Mouse (Mus musculus) embryonic facial prominence, embryonic 11.5 days (tissue): ENCODE measurements around the gene Vps54. TPM values are rescaled to one million over a fixed set of nuclear protein-coding genes. Genes with fewer than 3 reads are reported as not detected.
A peak's percentile ranks its signal among the peaks of the same experiment; 100 is the strongest.
"Not testable (repeated sequence)": the region's sequence is repeated elsewhere in the genome, so short reads cannot be mapped to it uniquely, and the experiment has no call there.

ENCODE experiments used
- ATAC-seq: fragments of 200-750 bp; cut with Nextera tagmentation; replicated peaks from 2 replicates; pipeline ENCODE4 v1.8.0; 2017; ENCODE audit warnings: low read depth; ENCODE audit not compliant: insufficient number of reproducible peaks, low FRiP score, low TSS enrichment
- DNase-seq: peaks from one replicate; pipeline ENCODE4 v3.0.0-alpha.2; 2015; ENCODE audit warnings: low spot score
- H3K27ac ChIP-seq: fragments of 300-500 bp; sonication (generic); replicated peaks from 2 replicates; pipeline ENCODE4 v1.5.1; 2014; ENCODE audit warnings: mild to moderate bottlenecking, low read depth, low read length, control low read depth
- H3K27me3 ChIP-seq: fragments of 300-500 bp; sonication (generic); 2 replicates; pipeline ENCODE4 v1.6.1; 2014; ENCODE audit warnings: mild to moderate bottlenecking, low read length, moderate library complexity, mixed read lengths; ENCODE audit not compliant: control insufficient read depth, insufficient read depth
- H3K36me3 ChIP-seq: fragments of 300-500 bp; sonication (generic); replicated peaks from 2 replicates; pipeline ENCODE4 v1.6.1; 2014; ENCODE audit warnings: low read depth, mild to moderate bottlenecking, low read length, moderate library complexity, mixed read lengths; ENCODE audit not compliant: control insufficient read depth, insufficient read depth
- H3K4me1 ChIP-seq: fragments of 300-500 bp; sonication (generic); 2 replicates; pipeline ENCODE4 v1.6.1; 2014; ENCODE audit warnings: low read length, mixed read lengths; ENCODE audit not compliant: control insufficient read depth, insufficient read depth
- H3K4me2 ChIP-seq: fragments of 300-500 bp; sonication (generic); 2 replicates; pipeline ENCODE4 v1.6.1; 2014; ENCODE audit warnings: low read depth, mild to moderate bottlenecking, control low read depth, low read length, moderate library complexity
- H3K4me3 ChIP-seq: fragments of 300-500 bp; sonication (generic); 2 replicates; pipeline ENCODE4 v1.5.1; 2014; ENCODE audit warnings: low read depth, low read length, control low read depth
- H3K9ac ChIP-seq: fragments of 300-500 bp; sonication (generic); replicated peaks from 2 replicates; pipeline ENCODE4 v1.6.1; 2014; ENCODE audit warnings: mild to moderate bottlenecking, control low read depth, low read length
- H3K9me3 ChIP-seq: fragments of 300-500 bp; sonication (generic); replicated peaks from 2 replicates; pipeline ENCODE4 v1.6.1; 2016; ENCODE audit warnings: mild to moderate bottlenecking, low read length, inconsistent platforms, mixed read lengths; ENCODE audit not compliant: control insufficient read depth
- WGBS: fragments of 180-500 bp; shearing (Covaris S2); extraction: QIAGEN DNeasy Blood & Tissue Kit; methylation state at CpG from one replicate; pipeline ENCODE4 v1.1.7; 2014; 5-methylcytosine and 5-hydroxymethylcytosine counted together
- polyA plus RNA-seq: library from polyadenylated mRNA; unstranded; fragments of >200 nt; fragmentation: Nextera tagmentation; extraction: Ambion mirVana; gene quantifications from 2 replicates; pipeline ENCODE4 v1.2.1, GENCODE M21; 2014

The Vps54 gene
- polyA plus RNA-seq: 15.1 and 19.5 TPM in 2 replicates

- H3K36me3 ChIP-seq: no peaks in the 10 kb centered on the region
- no peaks in the 10 kb centered on the region for H3K9me3 ChIP-seq
- no peaks in the 10 kb centered on the region for H3K4me1 ChIP-seq
- H3K27me3 ChIP-seq: no peaks in the 10 kb centered on the region
- peak within 1 kb of the TSS; percentile 95 for H3K27ac ChIP-seq
- H3K9ac ChIP-seq: peak within 1 kb of the TSS; percentile 99
- ATAC-seq (peak; percentile 83), DNase-seq (peak; percentile 52)
- peak within 1 kb of the TSS; percentile 96 for H3K4me3 ChIP-seq
- peak within 1 kb of the TSS; percentile 67 for H3K4me2 ChIP-seq
- WGBS: under 1% methylated on average over 37 of the region's 84 CpGs
These were observed at the start of gene Vps54 for GRCm38 (mm10) chr11:21239021-21239661. TSS of gene Vps54 (plus strand) at chr11:21239281.

DNA sequence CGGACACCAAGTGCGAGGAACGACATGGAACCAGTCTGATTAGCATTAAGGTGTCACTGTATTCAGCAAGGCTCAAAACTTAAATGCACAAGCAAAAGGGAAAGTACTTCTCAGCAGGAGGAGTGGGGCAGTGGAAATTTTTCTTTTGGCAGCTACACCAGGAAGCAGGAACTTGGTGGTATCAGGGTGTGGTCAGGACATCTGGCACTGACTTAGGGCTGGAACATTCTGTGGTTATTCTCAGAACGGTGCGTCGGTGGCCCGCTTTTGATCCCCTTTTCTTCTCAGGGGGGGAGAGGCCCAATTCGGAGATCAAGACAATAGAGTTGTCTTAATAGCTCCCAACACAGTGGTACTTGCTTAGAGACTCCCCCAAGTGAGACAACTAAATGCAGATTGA is 47.3 kb upstream of the Vps54 start:
- WGBS: 86% methylated on average over 8 of the region's 8 CpGs

DNA sequence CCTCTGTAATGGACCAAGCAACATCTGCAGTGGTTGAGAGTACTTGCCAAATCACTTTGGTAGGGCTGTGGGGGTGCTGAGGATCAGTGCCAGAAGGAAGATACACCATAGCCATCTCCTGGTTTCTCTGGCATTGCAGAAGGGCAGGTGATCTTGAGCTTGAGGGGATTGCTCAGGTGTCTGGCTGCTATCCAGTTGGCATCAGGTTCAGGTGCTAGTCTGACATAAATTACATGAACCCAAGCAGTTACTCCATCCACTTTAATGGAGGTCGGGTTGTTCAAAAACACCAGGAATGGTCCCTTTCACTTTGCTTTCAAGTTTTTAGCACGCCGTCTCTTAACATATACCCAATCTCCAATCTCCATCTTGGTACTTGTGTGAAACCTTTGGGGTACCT is 44.2 kb upstream of the Vps54 start:
- DNase-seq (no peak), ATAC-seq (no peak)
- H3K4me1 ChIP-seq: no peaks in the 10 kb centered on the region
- H3K9ac ChIP-seq: no peak overlapping the region
- H3K27me3 ChIP-seq: no peaks in the 10 kb centered on the region
- 92% methylated on average over 3 of the region's 3 CpGs for WGBS
- no peaks in the 10 kb centered on the region for H3K9me3 ChIP-seq
- no peak overlapping the region for H3K27ac ChIP-seq
- no peak overlapping the region for H3K4me3 ChIP-seq
- no peaks in the 10 kb centered on the region for H3K36me3 ChIP-seq
- H3K4me2 ChIP-seq: no peak overlapping the region

More for the DNA sequence above, 47.3 kb upstream of the Vps54 start:
- H3K9ac ChIP-seq, H3K27ac ChIP-seq, ATAC-seq, H3K4me3 ChIP-seq, DNase-seq, H3K27me3 ChIP-seq, H3K9me3 ChIP-seq, H3K4me2 ChIP-seq, H3K36me3 ChIP-seq, H3K4me1 ChIP-seq: not testable (repeated sequence)

DNA sequence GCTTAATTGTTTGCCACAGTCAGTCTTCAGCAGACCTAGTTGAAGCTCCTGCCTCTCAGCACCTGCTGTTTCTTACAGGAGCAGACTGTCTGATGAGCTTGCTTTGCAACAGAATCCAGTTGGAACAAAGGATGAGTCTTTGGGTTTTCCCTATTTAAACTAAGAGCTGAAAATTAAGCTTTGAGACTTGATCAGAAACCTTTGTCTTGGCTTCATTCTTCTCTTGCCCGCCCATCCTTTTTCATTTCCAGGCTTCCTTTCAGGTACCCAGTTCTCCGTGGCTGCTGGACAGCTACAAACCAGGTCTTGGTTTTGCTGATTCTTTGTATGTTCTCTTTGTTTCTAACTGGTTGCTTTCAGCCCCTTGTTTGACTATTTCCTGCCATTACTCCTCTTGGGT is 30.0 kb upstream of the Vps54 start:
- WGBS: 70% methylated on average over 2 of the region's 2 CpGs
- Histone ChIP-seq H3K9me3 (no peaks in the 10 kb centered on the region), H3K27me3 (no peaks in the 10 kb centered on the region), H3K4me2 (no peak overlapping the region), H3K4me1 (no peaks in the 10 kb centered on the region), H3K9ac (no peak overlapping the region), H3K36me3 (no peaks in the 10 kb centered on the region), H3K27ac (no peak overlapping the region), H3K4me3 (no peak overlapping the region)
- ATAC-seq (no peak), DNase-seq (no peak)

GRCm38 (mm10) chr11:21209701-21210100 is 29.4 kb upstream of the Vps54 start:
- H3K4me2 ChIP-seq, H3K27ac ChIP-seq, ATAC-seq, H3K36me3 ChIP-seq, H3K9me3 ChIP-seq, H3K4me1 ChIP-seq, H3K9ac ChIP-seq, H3K27me3 ChIP-seq, H3K4me3 ChIP-seq, DNase-seq: not testable (repeated sequence)
- WGBS: 93% methylated on average over 9 of the region's 9 CpGs

GRCm38 (mm10) chr11:21217419-21217818 is 21.7 kb upstream of the Vps54 start:
- no peaks in the 10 kb centered on the region for H3K27me3 ChIP-seq
- ATAC-seq (no peak), DNase-seq (no peak)
- no peaks in the 10 kb centered on the region for H3K9me3 ChIP-seq
- H3K4me2 ChIP-seq: no peak overlapping the region
- H3K4me3 ChIP-seq: no peak overlapping the region
- no peaks in the 10 kb centered on the region for H3K4me1 ChIP-seq
- 89% methylated on average over 3 of the region's 3 CpGs for WGBS
- no peaks in the 10 kb centered on the region for H3K36me3 ChIP-seq
- H3K9ac ChIP-seq: no peak overlapping the region
- H3K27ac ChIP-seq: no peak overlapping the region

DNA sequence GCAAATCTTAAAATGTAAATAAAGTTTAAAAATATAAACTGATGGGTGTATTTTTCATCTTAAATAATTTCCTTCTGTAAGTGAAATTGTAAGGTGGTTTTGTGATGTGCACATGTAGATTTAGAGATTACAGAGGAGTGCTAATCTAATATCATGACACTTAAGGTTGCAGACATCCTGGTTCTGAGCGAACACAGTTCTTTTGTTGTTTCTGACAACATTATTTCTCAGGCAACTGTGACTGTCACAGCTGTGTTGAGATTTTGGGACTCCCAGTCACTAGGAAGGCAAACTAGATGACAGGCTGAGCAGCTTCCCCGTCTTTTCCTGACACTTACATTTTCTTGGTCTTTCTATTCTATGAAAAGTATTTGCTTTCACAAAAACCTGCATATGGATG is 19.8 kb upstream of the Vps54 start:
- H3K4me1 ChIP-seq: no peaks in the 10 kb centered on the region
- H3K36me3 ChIP-seq: no peaks in the 10 kb centered on the region
- H3K4me2 ChIP-seq: no peak overlapping the region
- DNase-seq: no peak
- no peak overlapping the region for H3K9ac ChIP-seq
- no peaks in the 10 kb centered on the region for H3K9me3 ChIP-seq
- WGBS: 79% methylated on average over 2 of the region's 2 CpGs
- no peak overlapping the region for H3K4me3 ChIP-seq
- no peak for ATAC-seq
- no peak overlapping the region for H3K27ac ChIP-seq
- no peaks in the 10 kb centered on the region for H3K27me3 ChIP-seq

GRCm38 (mm10) chr11:21219851-21220587 is 19.1 kb upstream of the Vps54 start:
- no peak overlapping the region for H3K9ac ChIP-seq
- H3K27ac ChIP-seq: no peak overlapping the region
- H3K9me3 ChIP-seq: no peaks in the 10 kb centered on the region
- ATAC-seq (no peak), DNase-seq (no peak)
- no peaks in the 10 kb centered on the region for H3K27me3 ChIP-seq
- WGBS: 89% methylated on average over 8 of the region's 8 CpGs
- no peaks in the 10 kb centered on the region for H3K4me1 ChIP-seq
- no peak overlapping the region for H3K4me3 ChIP-seq
- H3K36me3 ChIP-seq: no peaks in the 10 kb centered on the region
- H3K4me2 ChIP-seq: no peak overlapping the region
